Mouse (Mus musculus): ENCODE data around the gene Siglec1.
"Not testable (repeated sequence)": the region's sequence is repeated elsewhere in the genome, so short reads cannot be mapped to it uniquely, and the experiment has no call there.

Siglec1 gene

DNA sequence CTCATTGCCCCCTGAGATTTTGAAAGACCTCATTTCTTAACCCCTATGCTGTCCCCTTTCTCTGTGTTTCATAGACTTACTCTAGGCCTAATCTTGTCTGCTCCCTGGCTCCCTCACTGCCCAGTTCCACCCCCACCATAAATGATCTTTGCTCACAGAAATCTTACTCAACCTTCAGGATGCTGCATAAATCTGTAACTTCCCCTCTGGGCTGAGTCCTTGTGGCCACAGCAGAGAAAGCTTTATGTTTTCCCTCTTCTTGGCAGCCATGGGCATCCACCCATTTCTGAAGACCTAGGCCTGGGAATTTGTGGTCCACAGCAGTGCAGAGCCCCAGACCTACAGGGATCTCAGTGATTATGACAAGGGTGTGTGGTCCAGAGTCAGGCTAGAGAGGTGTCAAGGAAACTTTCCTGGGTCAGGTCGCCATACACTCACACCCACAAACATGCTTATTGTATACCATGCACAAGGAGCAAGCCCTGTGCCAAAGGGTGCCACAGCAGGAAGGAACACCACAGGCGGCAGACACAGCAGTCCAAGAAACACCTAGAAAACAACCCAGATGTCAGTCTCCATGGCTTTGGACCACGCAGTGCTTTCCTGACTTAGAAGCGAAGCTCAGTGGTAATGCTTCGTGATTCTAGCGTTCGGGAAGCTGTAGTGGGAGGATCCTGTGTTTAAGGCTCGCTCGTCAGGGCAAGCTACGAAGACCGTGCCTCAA, at the start of gene Siglec1:
Siglec1 (minus strand) TSS at position 99 of the 724 bp plus-strand sequence.
- no peak for DNase-seq (ENCODE audit: low read depth, low spot score)

- DNase-seq (ENCODE audit: low read depth, low spot score), result no peak
These were observed 49.1 kb upstream of the Siglec1 start for GRCm38 (mm10) chr2:131135521-131136139.

GRCm38 (mm10) chr2:131134826-131135400, 48.3 kb upstream of the Siglec1 start:
- no peak for DNase-seq (ENCODE audit: low read depth, low spot score)

DNA sequence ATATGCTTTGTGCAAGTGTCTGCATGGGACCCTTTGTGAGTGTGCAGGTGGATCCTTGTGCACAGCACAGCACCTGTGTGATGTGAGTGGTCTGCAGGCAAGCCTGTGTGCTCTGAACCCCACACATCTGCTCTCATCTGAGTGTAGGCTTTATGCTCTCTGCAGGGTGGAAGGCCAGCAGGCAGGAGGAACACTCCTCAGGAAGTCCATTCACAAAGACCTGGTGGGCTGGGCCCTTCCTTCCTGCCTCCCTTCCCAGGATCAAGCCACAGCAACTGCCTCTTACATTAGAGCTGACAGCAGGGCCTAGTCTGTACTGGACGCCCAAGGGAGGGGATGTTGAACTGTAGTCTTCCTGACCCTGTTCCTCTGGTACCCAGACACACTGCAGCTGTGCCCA, 47.8 kb upstream of the Siglec1 start:
- no peak for DNase-seq (ENCODE audit: low read depth, low spot score)

GRCm38 (mm10) chr2:131132930-131133547, 46.5 kb upstream of the Siglec1 start, which contains the start of gene Gm11037:
TSS of gene Gm11037 (plus strand) at chr2:131133497.
- no peak for DNase-seq (ENCODE audit: low read depth, low spot score)

GRCm38 (mm10) chr2:131132111-131132888, 45.7 kb upstream of the Siglec1 start:
- DNase-seq (ENCODE audit: low read depth, low spot score), result no peak

- DNase-seq (ENCODE audit: low read depth, low spot score), result no peak
These were observed 44.3 kb upstream of the Siglec1 start for GRCm38 (mm10) chr2:131130849-131131248.

GRCm38 (mm10) chr2:131129836-131130235, 43.3 kb upstream of the Siglec1 start:
- no peak for DNase-seq (ENCODE audit: low read depth, low spot score)

- DNase-seq (ENCODE audit: low read depth, low spot score), result no peak
These were observed 42.1 kb upstream of the Siglec1 start for GRCm38 (mm10) chr2:131128636-131129157.

DNA sequence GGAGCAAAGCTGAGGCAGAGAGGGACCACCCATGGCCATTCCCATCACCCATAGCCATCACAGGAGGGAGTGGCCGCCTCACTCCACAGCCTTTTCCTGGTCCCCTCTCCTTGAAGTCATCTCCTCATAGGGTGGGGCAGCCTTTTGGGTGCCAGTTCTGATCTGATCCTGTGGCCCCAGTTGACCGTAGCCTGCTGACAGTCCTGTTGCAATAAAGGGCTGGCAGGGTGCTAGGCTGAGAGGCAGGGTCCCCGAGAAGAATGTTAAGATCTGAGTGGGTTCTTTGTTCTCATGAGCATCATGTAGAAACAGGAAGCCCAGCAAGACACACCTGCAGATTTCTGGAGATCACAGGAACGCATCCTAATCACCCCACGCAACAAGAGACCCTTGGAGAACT, 41.6 kb upstream of the Siglec1 start:
- no peak for DNase-seq (ENCODE audit: low read depth, low spot score)

DNA sequence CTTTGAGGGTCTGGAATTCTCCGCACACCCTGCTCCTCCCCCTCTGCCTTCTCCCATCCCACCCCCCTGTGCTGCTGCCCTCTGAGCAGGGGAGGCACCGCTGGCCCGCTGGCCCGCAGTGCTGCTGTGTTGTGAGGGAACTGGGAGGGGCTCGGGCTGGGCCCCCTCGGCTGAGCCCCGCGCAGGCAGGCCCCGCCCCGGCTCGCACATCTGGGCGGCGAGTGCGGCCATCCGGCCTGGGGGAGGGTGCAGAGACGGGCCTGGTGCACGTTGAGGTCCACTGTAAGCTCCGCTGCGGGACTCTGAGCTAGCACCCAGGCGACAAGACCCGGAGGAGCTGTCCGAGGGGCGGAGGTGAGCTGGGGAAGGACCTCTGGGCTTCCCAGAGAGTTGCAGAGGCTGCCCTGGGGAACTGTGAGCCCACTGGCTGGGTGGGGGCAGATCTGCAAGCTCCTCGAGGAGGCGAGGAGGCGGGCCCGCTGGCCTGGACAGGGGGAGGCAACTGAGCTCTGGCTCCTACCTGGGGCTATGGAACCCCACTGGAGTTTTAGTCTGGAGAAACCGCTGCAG, 40.7 kb upstream of the Siglec1 start, which contains the start of gene Hspa12b:
Hspa12b (plus strand) TSS at position 120 of the 570 bp plus-strand sequence.
- DNase-seq (ENCODE audit: low read depth, low spot score), result peak; percentile 77

GRCm38 (mm10) chr2:131125964-131126815, 39.6 kb upstream of the Siglec1 start:
- no peak for DNase-seq (ENCODE audit: low read depth, low spot score)

GRCm38 (mm10) chr2:131125157-131125963, 38.8 kb upstream of the Siglec1 start:
- DNase-seq (ENCODE audit: low read depth, low spot score), result no peak

DNA sequence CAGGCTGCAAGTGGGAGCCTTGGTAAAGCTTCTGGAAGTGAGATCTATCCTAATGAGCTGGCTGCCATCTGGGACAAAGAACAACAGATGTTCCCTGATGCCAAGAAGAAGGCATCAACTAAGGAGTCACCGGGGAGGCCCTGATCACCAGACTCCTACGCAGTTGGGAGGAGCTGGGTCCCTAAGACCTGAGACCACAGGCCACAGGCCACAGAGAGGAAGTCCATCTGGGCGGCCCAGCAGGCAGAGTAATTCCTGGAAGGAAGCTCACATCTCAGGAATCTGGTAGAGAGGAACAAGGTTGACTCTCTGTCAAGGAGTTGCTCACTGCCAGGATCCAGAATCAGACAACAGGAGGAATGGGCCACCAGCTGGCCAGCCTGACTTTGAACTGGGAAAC, 37.6 kb upstream of the Siglec1 start:
- no peak for DNase-seq (ENCODE audit: low read depth, low spot score)

DNA sequence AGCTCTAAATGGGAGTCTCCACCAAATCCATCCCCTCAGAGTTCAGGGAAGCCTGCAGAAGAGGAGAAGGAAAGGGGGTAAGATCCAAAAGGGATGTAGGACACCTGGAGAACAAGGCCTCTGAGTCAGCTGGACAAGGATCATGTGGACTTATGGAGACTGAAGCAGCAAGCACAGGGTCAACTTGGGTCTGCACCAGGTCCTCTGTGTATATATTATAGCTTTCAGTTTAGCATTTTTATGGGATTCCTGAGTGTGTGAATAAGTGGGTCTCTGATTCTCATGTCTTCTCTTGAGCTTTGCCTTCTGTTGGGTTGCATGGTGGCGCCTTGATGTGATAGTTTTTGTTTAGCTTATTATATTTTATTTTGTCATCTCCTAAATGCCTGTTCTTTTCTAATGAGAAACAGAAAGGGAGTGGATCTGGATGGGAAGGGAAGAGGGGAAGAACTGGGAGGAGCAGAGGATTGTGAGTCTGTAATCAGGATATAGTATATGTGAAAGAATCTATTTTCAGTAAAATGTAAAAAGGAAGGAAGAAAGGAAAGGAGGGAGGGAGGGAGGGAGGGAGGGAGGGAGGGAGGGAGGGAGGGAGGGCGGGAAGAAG, 32.5 kb upstream of the Siglec1 start:
- DNase-seq (ENCODE audit: low read depth, low spot score), result no peak

GRCm38 (mm10) chr2:131105989-131106388, 19.4 kb upstream of the Siglec1 start:
- no peak for DNase-seq (ENCODE audit: low read depth, low spot score)

DNA sequence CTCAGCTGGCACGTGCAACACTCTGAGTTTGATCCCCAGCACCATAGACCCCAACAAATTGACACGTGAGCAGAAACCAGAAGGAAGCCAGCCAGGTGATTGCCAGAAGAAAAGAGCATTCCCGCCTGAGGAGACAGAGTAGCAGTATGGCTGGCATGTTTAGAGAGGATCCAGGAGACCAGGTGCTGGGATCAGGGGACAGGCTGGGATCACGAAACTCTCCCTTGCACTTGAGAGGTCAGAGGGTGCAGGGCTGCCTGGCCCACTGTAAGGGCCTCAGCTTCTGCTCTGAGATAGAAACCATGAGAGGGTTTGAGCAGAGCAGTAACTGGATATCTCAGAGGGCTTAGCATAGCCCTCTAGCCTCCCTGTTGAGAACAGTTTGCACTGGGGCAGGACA, 18.5 kb upstream of the Siglec1 start:
- not testable (repeated sequence) for DNase-seq (ENCODE audit: low read depth, low spot score)

- DNase-seq (ENCODE audit: low read depth, low spot score), result no peak
These were observed 17.5 kb upstream of the Siglec1 start for GRCm38 (mm10) chr2:131104021-131104420.

DNA sequence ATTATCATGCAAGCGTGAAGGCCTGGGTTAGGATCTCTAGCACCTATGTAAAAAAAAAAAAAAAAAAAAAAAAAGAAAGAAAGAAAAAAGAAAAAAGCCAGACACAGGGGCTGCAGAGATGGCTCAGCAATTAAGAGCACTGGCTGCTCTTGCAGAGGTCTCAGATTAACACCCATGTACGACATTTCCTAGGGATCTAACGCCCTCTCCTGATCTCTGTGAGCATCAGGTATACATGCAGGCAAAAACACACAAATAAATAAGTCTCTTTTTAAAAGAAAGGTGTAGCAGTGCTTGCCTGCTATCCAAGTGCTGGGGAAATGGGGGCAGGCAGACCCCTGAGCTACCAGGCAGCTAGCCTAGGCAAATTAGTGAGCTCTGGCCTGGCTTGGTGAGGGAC, 15.0 kb upstream of the Siglec1 start:
- no peak for DNase-seq (ENCODE audit: low read depth, low spot score)

Measured in forelimb bud, embryonic 11.5 days (tissue).